29 mouse cellular contexts compared by ENCODE assay signal in genomic region chr9:52644156-52644555, GRCm38 (mm10). TPM values are rescaled to one million over a fixed set of nuclear protein-coding genes. Genes with fewer than 3 reads are reported as not detected.
A peak's percentile ranks its signal among the peaks of the same experiment; 100 is the strongest.
DNase-seq lines count a peak whose midpoint lies in the region; ATAC-seq and TF ChIP-seq lines count a peak whose summit lies in the region.
"Had no signal": no experiment of that assay in that cellular context is flagged by ENCODE, and none has a peak within 500 bp of the region (broad histone marks: within the 10 kb centered on the region; RNA-seq: fewer than 3 reads in every experiment).

No protein-coding gene starts in this region.

- DNase-seq in forebrain, postnatal 0 days, result peak; percentile 14
- DNase-seq in lung, embryonic 14.5 days, result peak; percentile 13
- DNase-seq in lung, adult 18-20 months, result no peak
- DNase-seq: adrenal gland, adult 2 months; adrenal gland, postnatal 14 days; cerebellum, adult 11-12 months; cerebellum, adult 8-10 months; cerebellum, postnatal 36 days; embryo, embryonic 11 days; gastrocnemius, adult 2 months; gastrocnemius, postnatal 14 days; heart, adult 2 months; heart, postnatal 14 days; heart, postnatal 4 days had no signal

- H3K4me1 ChIP-seq in forebrain, postnatal 0 days (ENCODE audit: insufficient read depth), result no peaks in the 10 kb centered on the region
- no peaks in the 10 kb centered on the region for H3K4me1 ChIP-seq in forebrain, embryonic 12.5 days
- H3K4me1 ChIP-seq in lung, embryonic 14.5 days (ENCODE audit: insufficient read depth), result no peaks in the 10 kb centered on the region; the same call in 1 of the 2 replicates
- H3K4me1 ChIP-seq in megakaryocyte, embryonic 14.5 days, result peaks cover 24% of the 10 kb centered on the region
- H3K4me1 ChIP-seq: heart, embryonic 10.5 days; heart, embryonic 13.5 days had no signal

- ATAC-seq in forebrain, postnatal 0 days, result peak; percentile 61
- no peak for ATAC-seq in forebrain, embryonic 12.5 days (ENCODE audit: low FRiP score)
- 0 out of 2 replicates have a peak, but pooled peaks have one; percentile 35 for ATAC-seq in lung, embryonic 14.5 days (ENCODE audit: insufficient read depth)
- ATAC-seq in megakaryocyte, adult 5-6 weeks (ENCODE audit: poor library complexity, severe bottlenecking), result no peak
- ATAC-seq: CD4-positive, CD25-positive, alpha-beta regulatory T cell, adult 4 months; hindbrain, postnatal 0 days; inflammation-experienced regulatory T-cells, adult 6 months; intestine, embryonic 16.5 days had no signal

- H3K27ac ChIP-seq in forebrain, postnatal 0 days (ENCODE audit: low read depth, low read length), result no peak overlapping the region
- H3K27ac ChIP-seq in forebrain, embryonic 12.5 days, result no peak overlapping the region
- no peak overlapping the region for H3K27ac ChIP-seq in lung, embryonic 14.5 days (ENCODE audit: low read depth)
- H3K27ac ChIP-seq: embryonic facial prominence, embryonic 10.5 days; embryonic facial prominence, embryonic 13.5 days; gastrocnemius, adult 2 months; heart, adult 2 months; heart, embryonic 10.5 days; heart, embryonic 13.5 days; hindbrain, embryonic 14.5 days; hindbrain, postnatal 0 days had no signal

- no peaks in the 10 kb centered on the region for H3K27me3 ChIP-seq in forebrain, postnatal 0 days (ENCODE audit: insufficient read depth, low read length)
- H3K27me3 ChIP-seq in forebrain, embryonic 12.5 days, result no peaks in the 10 kb centered on the region
- H3K27me3 ChIP-seq in lung, embryonic 14.5 days (ENCODE audit: insufficient read depth, low read length), result no peaks in the 10 kb centered on the region
- no peaks in the 10 kb centered on the region for H3K27me3 ChIP-seq in megakaryocyte, embryonic 14.5 days (replicated peaks)
- H3K27me3 ChIP-seq: embryonic facial prominence, embryonic 13.5 days; heart, embryonic 13.5 days had no signal

- no peak overlapping the region for H3K4me2 ChIP-seq in forebrain, postnatal 0 days (ENCODE audit: low read depth)
- H3K4me2 ChIP-seq in forebrain, embryonic 12.5 days, result no peak overlapping the region
- no peak overlapping the region for H3K4me2 ChIP-seq in lung, embryonic 14.5 days
- H3K4me2 ChIP-seq: embryonic facial prominence, embryonic 13.5 days; heart, embryonic 13.5 days; hindbrain, embryonic 14.5 days had no signal

- TF ChIP-seq CTCF in forebrain, postnatal 0 days (IDR thresholded peaks at IDR 0.05; ENCODE audit: low read depth), result no peak
- no peak for TF ChIP-seq CTCF in lung, embryonic 14.5 days (IDR thresholded peaks at IDR 0.05; ENCODE audit: low read depth)

- 70% methylated on average over 4 of the region's 4 CpGs for WGBS in forebrain, postnatal 0 days
- 92% methylated on average over 4 of the region's 4 CpGs for WGBS in forebrain, embryonic 12.5 days
- WGBS in lung, embryonic 14.5 days, result 75% methylated on average over 4 of the region's 4 CpGs

- H3K4me3 ChIP-seq in forebrain, postnatal 0 days (ENCODE audit: low read depth, low read length), result no peak overlapping the region
- no peak overlapping the region for H3K4me3 ChIP-seq in forebrain, embryonic 12.5 days (replicated peaks)
- no peak overlapping the region for H3K4me3 ChIP-seq in lung, embryonic 14.5 days (ENCODE audit: low read depth, low read length)
- H3K4me3 ChIP-seq in megakaryocyte, embryonic 14.5 days (replicated peaks), result peak overlapping the region; percentile 33
- H3K4me3 ChIP-seq: embryonic facial prominence, embryonic 10.5 days; embryonic facial prominence, embryonic 13.5 days; erythroblast, embryonic 14.5 days; gastrocnemius, adult 2 months; heart, adult 2 months; heart, embryonic 10.5 days; heart, embryonic 13.5 days had no signal

- H3K36me3 ChIP-seq in forebrain, postnatal 0 days (ENCODE audit: insufficient read depth), result no peaks in the 10 kb centered on the region
- no peaks in the 10 kb centered on the region for H3K36me3 ChIP-seq in forebrain, embryonic 12.5 days (replicated peaks)
- H3K36me3 ChIP-seq in lung, embryonic 14.5 days (ENCODE audit: insufficient read depth), result no peaks in the 10 kb centered on the region
- peaks cover 5% of the 10 kb centered on the region for H3K36me3 ChIP-seq in megakaryocyte, embryonic 14.5 days (replicated peaks; ENCODE audit: low read length)
- H3K36me3 ChIP-seq: embryonic facial prominence, embryonic 10.5 days; embryonic facial prominence, embryonic 13.5 days; heart, embryonic 10.5 days; heart, embryonic 13.5 days had no signal

- no peak overlapping the region for H3K9ac ChIP-seq in forebrain, postnatal 0 days
- H3K9ac ChIP-seq in forebrain, embryonic 12.5 days, result no peak overlapping the region
- H3K9ac ChIP-seq in lung, embryonic 14.5 days, result no peak overlapping the region
- H3K9ac ChIP-seq: embryonic facial prominence, embryonic 13.5 days; heart, embryonic 13.5 days; hindbrain, embryonic 14.5 days had no signal

- H3K9me3 ChIP-seq in forebrain, postnatal 0 days (ENCODE audit: low read length), result no peaks in the 10 kb centered on the region
- H3K9me3 ChIP-seq in forebrain, embryonic 12.5 days, result no peaks in the 10 kb centered on the region
- no peaks in the 10 kb centered on the region for H3K9me3 ChIP-seq in lung, embryonic 14.5 days (ENCODE audit: low read depth, low read length)
- H3K9me3 ChIP-seq in megakaryocyte, embryonic 14.5 days, result peaks cover 11% of the 10 kb centered on the region
- H3K9me3 ChIP-seq: embryonic facial prominence, embryonic 10.5 days; embryonic facial prominence, embryonic 13.5 days; heart, embryonic 10.5 days; heart, embryonic 13.5 days had no signal

RNA-seq across cellular contexts. Expression of gene AI593442, which starts 35.4 kb away (rescaled TPM):
- total RNA-seq in forebrain, postnatal 0 days (2014; rRNA removed), result 24.1 and 25.3 TPM in 2 replicates
- 42.4 and 77.7 TPM in 2 replicates for polyA plus RNA-seq in forebrain, postnatal 0 days (2015; fragmentation: Nextera tagmentation; extraction: Ambion mirVana)
- 2.1 and 2.3 TPM in 2 replicates for polyA plus RNA-seq in forebrain, embryonic 12.5 days (2016; fragmentation: Nextera tagmentation; extraction: Ambion mirVana)
- 0.25 and 0.60 TPM in 2 replicates for polyA plus RNA-seq in lung, embryonic 14.5 days (2014; fragmentation: Nextera tagmentation; extraction: Ambion mirVana)
- polyA plus RNA-seq in megakaryocyte, embryonic 14.5 days (2012; ENCODE audit: insufficient read depth, low replicate concordance), result 0.38 and 0.87 TPM in 2 replicates
- not detected in 2 replicates for total RNA-seq in megakaryocyte, adult 5-6 weeks (2015)
- not detected in 2 replicates for total RNA-seq in megakaryocyte, adult 5-6 weeks (2017)
- total RNA-seq: MEL had no signal
- polyA plus RNA-seq: C2C12; CD4-positive, CD25-positive, alpha-beta regulatory T cell, adult 4 months had no signal

Comparison
In these comparisons a context has a peak if more than half of its experiments do, and no peak if none do; other contexts are left out.
1. ATAC-seq: peak in forebrain, postnatal 0 days (single experiment) and lung, embryonic 14.5 days (single experiment); none in forebrain, embryonic 12.5 days (single experiment) and megakaryocyte, adult 5-6 weeks (single experiment).
2. DNase-seq: peak in forebrain, postnatal 0 days (single experiment) and lung, embryonic 14.5 days (single experiment); none in lung, adult 18-20 months (0 of 2).
3. RNA of gene AI593442, which starts 35.4 kb away (polyA plus RNA-seq): 42.4 to 77.7 TPM in forebrain, postnatal 0 days; 2.1 to 2.3 TPM in forebrain, embryonic 12.5 days, 0.38 to 0.87 TPM in megakaryocyte, embryonic 14.5 days and 0.25 to 0.60 TPM in lung, embryonic 14.5 days; every median in the first group is over 10 times any median in the second.